Mouse (Mus musculus): Measurements from ENCODE around the gene Cog7. TPM values are rescaled to one million over a fixed set of nuclear protein-coding genes. Genes with fewer than 3 reads are reported as not detected.

Gene Cog7
- polyA plus RNA-seq (2015; fragmentation: Nextera tagmentation; extraction: Ambion mirVana): 22.5 and 23.0 TPM in 2 replicates

GRCm38 (mm10) chr7:121981307-121981871 lies at the start of gene Cog7:
Gene Cog7, minus strand, starts transcription at chr7:121981711.
- Histone ChIP-seq H3K9ac (peak within 1 kb of the TSS; percentile 80), H3K4me1 (replicated peaks) (peaks cover 21% of the 10 kb centered on the region), H3K36me3 (peaks cover 16% of the 10 kb centered on the region), H3K4me2 (peak within 1 kb of the TSS; percentile 65), H3K9me3 (no peaks in the 10 kb centered on the region), H3K27me3 (no peaks in the 10 kb centered on the region), H3K27ac (no peak within 1 kb of the TSS), H3K4me3 (peak within 1 kb of the TSS; percentile 68)
- under 1% methylated on average over 55 of the region's 55 CpGs for WGBS
- ATAC-seq (ENCODE audit: low FRiP score): peak; percentile 92

GRCm38 (mm10) chr7:122022131-122022530 lies 40.6 kb upstream of the Cog7 start:
- no peak overlapping the region for H3K4me3 ChIP-seq
- WGBS: 97% methylated on average over 2 of the region's 2 CpGs
- no peak overlapping the region for H3K9ac ChIP-seq
- H3K4me1 ChIP-seq (replicated peaks): peaks cover 30% of the 10 kb centered on the region
- no peaks in the 10 kb centered on the region for H3K9me3 ChIP-seq
- no peak for ATAC-seq (ENCODE audit: low FRiP score)
- H3K4me2 ChIP-seq: no peak overlapping the region
- no peak overlapping the region for H3K27ac ChIP-seq
- no peaks in the 10 kb centered on the region for H3K36me3 ChIP-seq
- H3K27me3 ChIP-seq: no peaks in the 10 kb centered on the region

GRCm38 (mm10) chr7:122020667-122021354 lies 39.3 kb upstream of the Cog7 start, which contains the start of gene Gga2:
Gene Gga2, minus strand, starts transcription at chr7:122021222.
- Histone ChIP-seq H3K4me1 (replicated peaks) (peaks cover 43% of the 10 kb centered on the region), H3K4me2 (peak within 1 kb of the TSS; percentile 74), H3K36me3 (no peaks in the 10 kb centered on the region), H3K27me3 (no peaks in the 10 kb centered on the region), H3K27ac (peak within 1 kb of the TSS; percentile 93), H3K4me3 (peak within 1 kb of the TSS; percentile 81), H3K9me3 (no peaks in the 10 kb centered on the region), H3K9ac (peak within 1 kb of the TSS; percentile 91)
- under 1% methylated on average over 46 of the region's 50 CpGs for WGBS
- peak; percentile 88 for ATAC-seq (ENCODE audit: low FRiP score)

- ATAC-seq (ENCODE audit: low FRiP score): peak; percentile 66
- H3K4me1 ChIP-seq (replicated peaks): peaks cover 48% of the 10 kb centered on the region
- H3K4me2 ChIP-seq: peak overlapping the region; percentile 74
- H3K9me3 ChIP-seq: no peaks in the 10 kb centered on the region
- H3K4me3 ChIP-seq: peak overlapping the region; percentile 81
- H3K9ac ChIP-seq: peak overlapping the region; percentile 91
- no peaks in the 10 kb centered on the region for H3K27me3 ChIP-seq
- WGBS: 1% methylated on average over 6 of the region's 6 CpGs
- H3K27ac ChIP-seq: peak overlapping the region; percentile 93
- H3K36me3 ChIP-seq: no peaks in the 10 kb centered on the region
Observed at GRCm38 (mm10) chr7:122020273-122020666, 38.8 kb upstream of the Cog7 start.

GRCm38 (mm10) chr7:122018978-122019377 lies 37.5 kb upstream of the Cog7 start:
- Histone ChIP-seq H3K9ac (no peak overlapping the region; the same call in 1 of the 2 replicates), H3K36me3 (0 out of 2 replicates have a peak, but pooled peaks cover under 1% of the 10 kb centered on the region), H3K9me3 (no peaks in the 10 kb centered on the region), H3K27me3 (no peaks in the 10 kb centered on the region), H3K4me1 (replicated peaks) (peaks cover 55% of the 10 kb centered on the region), H3K27ac (no peak overlapping the region), H3K4me3 (peak overlapping the region; percentile 81), H3K4me2 (peak overlapping the region; percentile 74)
- ATAC-seq (ENCODE audit: low FRiP score): no peak
- 86% methylated on average over 7 of the region's 7 CpGs for WGBS

- no peak overlapping the region for H3K27ac ChIP-seq
- no peak for ATAC-seq (ENCODE audit: low FRiP score)
- H3K9ac ChIP-seq: no peak overlapping the region
- peak overlapping the region; percentile 81; the same call in 1 of the 2 replicates for H3K4me3 ChIP-seq
- peaks cover 55% of the 10 kb centered on the region for H3K4me1 ChIP-seq (replicated peaks)
- no peaks in the 10 kb centered on the region for H3K27me3 ChIP-seq
- peak overlapping the region; percentile 74 for H3K4me2 ChIP-seq
- H3K9me3 ChIP-seq: no peaks in the 10 kb centered on the region
- H3K36me3 ChIP-seq: 0 out of 2 replicates have a peak, but pooled peaks cover 4% of the 10 kb centered on the region
- 72% methylated on average over 3 of the region's 3 CpGs for WGBS
Observed at GRCm38 (mm10) chr7:122018247-122018646, 36.7 kb upstream of the Cog7 start.

GRCm38 (mm10) chr7:122015734-122016133 lies 34.2 kb upstream of the Cog7 start:
- Histone ChIP-seq H3K27ac (peak overlapping the region; percentile 14), H3K36me3 (peaks cover 22% of the 10 kb centered on the region), H3K4me3 (no peak overlapping the region), H3K4me2 (peak overlapping the region; percentile 18), H3K9ac (peak overlapping the region; percentile 43; the same call in 1 of the 2 replicates), H3K9me3 (no peaks in the 10 kb centered on the region), H3K27me3 (no peaks in the 10 kb centered on the region), H3K4me1 (replicated peaks) (peaks cover 55% of the 10 kb centered on the region)
- ATAC-seq (ENCODE audit: low FRiP score): no peak
- 55% methylated on average over 10 of the region's 10 CpGs for WGBS

- H3K27ac ChIP-seq: peak overlapping the region; percentile 14
- no peak overlapping the region for H3K4me3 ChIP-seq
- ATAC-seq (ENCODE audit: low FRiP score): no peak
Observed at GRCm38 (mm10) chr7:122015105-122015504, 33.6 kb upstream of the Cog7 start.

GRCm38 (mm10) chr7:122012949-122013348 lies 31.4 kb upstream of the Cog7 start:
- Histone ChIP-seq H3K27ac (no peak overlapping the region), H3K9me3 (no peaks in the 10 kb centered on the region), H3K4me1 (replicated peaks) (peaks cover 31% of the 10 kb centered on the region), H3K4me3 (no peak overlapping the region), H3K27me3 (no peaks in the 10 kb centered on the region), H3K9ac (no peak overlapping the region), H3K36me3 (peaks cover 49% of the 10 kb centered on the region), H3K4me2 (no peak overlapping the region)
- ATAC-seq (ENCODE audit: low FRiP score): no peak
- WGBS: 92% methylated on average over 10 of the region's 10 CpGs

More at GRCm38 (mm10) chr7:122015105-122015504, 33.6 kb upstream of the Cog7 start:
- Histone ChIP-seq H3K9me3 (no peaks in the 10 kb centered on the region), H3K9ac (no peak overlapping the region), H3K4me1 (replicated peaks) (peaks cover 52% of the 10 kb centered on the region), H3K36me3 (peaks cover 28% of the 10 kb centered on the region), H3K27me3 (no peaks in the 10 kb centered on the region), H3K4me2 (peak overlapping the region; percentile 18; the same call in 1 of the 2 replicates)
- WGBS: 52% methylated on average over 8 of the region's 8 CpGs

- no peak overlapping the region for H3K27ac ChIP-seq
- no peaks in the 10 kb centered on the region for H3K27me3 ChIP-seq
- H3K9ac ChIP-seq: no peak overlapping the region
- WGBS: 95% methylated on average over 4 of the region's 4 CpGs
- H3K4me1 ChIP-seq (replicated peaks): peaks cover 28% of the 10 kb centered on the region
- H3K4me3 ChIP-seq: no peak overlapping the region
- ATAC-seq (ENCODE audit: low FRiP score): no peak
- H3K4me2 ChIP-seq: no peak overlapping the region
- peaks cover 55% of the 10 kb centered on the region for H3K36me3 ChIP-seq
- no peaks in the 10 kb centered on the region for H3K9me3 ChIP-seq
Observed at GRCm38 (mm10) chr7:122012370-122012769, 30.9 kb upstream of the Cog7 start.

- no peak overlapping the region for H3K4me2 ChIP-seq
- no peaks in the 10 kb centered on the region for H3K9me3 ChIP-seq
- H3K27ac ChIP-seq: no peak overlapping the region
- no peak overlapping the region for H3K4me3 ChIP-seq
- WGBS: 80% methylated on average over 8 of the region's 8 CpGs
- H3K4me1 ChIP-seq (replicated peaks): no peaks in the 10 kb centered on the region
- H3K36me3 ChIP-seq: peaks cover 94% of the 10 kb centered on the region
- ATAC-seq (ENCODE audit: low FRiP score): no peak
- no peak overlapping the region for H3K9ac ChIP-seq
- H3K27me3 ChIP-seq: no peaks in the 10 kb centered on the region
Observed at GRCm38 (mm10) chr7:122000396-122000795, 18.9 kb upstream of the Cog7 start.

- 91% methylated on average over 5 of the region's 5 CpGs for WGBS
- H3K27me3 ChIP-seq: no peaks in the 10 kb centered on the region
- no peaks in the 10 kb centered on the region for H3K4me1 ChIP-seq (replicated peaks)
Observed at GRCm38 (mm10) chr7:121995961-121996360, 14.4 kb upstream of the Cog7 start.

More at GRCm38 (mm10) chr7:121995961-121996360, 14.4 kb upstream of the Cog7 start:
- no peak for ATAC-seq (ENCODE audit: low FRiP score)
- Histone ChIP-seq H3K9me3 (no peaks in the 10 kb centered on the region), H3K36me3 (peaks cover 95% of the 10 kb centered on the region), H3K4me3 (no peak overlapping the region), H3K9ac (no peak overlapping the region), H3K27ac (no peak overlapping the region), H3K4me2 (no peak overlapping the region)
